Mouse (Mus musculus): ENCODE measurements around the gene Mast4.

Gene Mast4

GRCm38 (mm10) chr13:102894287-102895234, 439.7 kb downstream of the Mast4 start:
- in situ Hi-C loops (cut with MseI, MboI): no loop called here

- in situ Hi-C loops (cut with MseI, MboI): no loop called here
Observed at GRCm38 (mm10) chr13:102892783-102893182, 441.5 kb downstream of the Mast4 start.

GRCm38 (mm10) chr13:102889989-102890388, 444.3 kb downstream of the Mast4 start:
- in situ Hi-C loops (cut with MseI, MboI): no loop called here

- in situ Hi-C loops (cut with MseI, MboI): no loop called here
Observed at GRCm38 (mm10) chr13:102889537-102889936, 444.8 kb downstream of the Mast4 start.

DNA sequence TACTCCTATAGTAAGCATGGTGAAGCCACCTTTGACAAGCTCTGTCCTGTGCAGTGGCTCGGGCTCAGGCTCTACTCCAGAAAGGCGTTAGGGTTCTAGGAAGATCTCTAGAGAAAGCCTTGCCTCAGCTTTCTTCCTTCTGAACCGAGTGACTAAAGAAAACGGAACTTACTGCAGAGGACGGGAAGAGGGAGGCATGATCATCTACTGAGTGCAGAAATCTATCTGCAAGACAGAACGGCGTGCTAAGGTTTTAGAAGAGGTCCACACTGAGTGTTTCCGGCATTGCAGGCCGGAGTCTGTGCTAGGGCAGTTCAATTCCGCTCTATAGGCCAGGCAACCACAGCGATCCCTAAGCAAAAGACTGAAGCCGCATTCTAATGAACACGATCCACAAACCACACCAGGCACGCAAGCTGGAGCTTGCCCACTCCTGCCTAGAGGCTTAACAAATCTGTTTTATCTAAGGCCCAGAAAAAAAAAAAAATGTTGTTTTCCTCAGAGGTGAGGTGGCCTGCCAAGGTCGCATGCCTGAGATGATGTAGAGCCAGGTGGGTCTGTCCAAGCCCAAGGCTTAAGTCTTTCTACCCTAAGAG, 445.3 kb downstream of the Mast4 start:
- in situ Hi-C loops (cut with MseI, MboI): no loop called here

DNA sequence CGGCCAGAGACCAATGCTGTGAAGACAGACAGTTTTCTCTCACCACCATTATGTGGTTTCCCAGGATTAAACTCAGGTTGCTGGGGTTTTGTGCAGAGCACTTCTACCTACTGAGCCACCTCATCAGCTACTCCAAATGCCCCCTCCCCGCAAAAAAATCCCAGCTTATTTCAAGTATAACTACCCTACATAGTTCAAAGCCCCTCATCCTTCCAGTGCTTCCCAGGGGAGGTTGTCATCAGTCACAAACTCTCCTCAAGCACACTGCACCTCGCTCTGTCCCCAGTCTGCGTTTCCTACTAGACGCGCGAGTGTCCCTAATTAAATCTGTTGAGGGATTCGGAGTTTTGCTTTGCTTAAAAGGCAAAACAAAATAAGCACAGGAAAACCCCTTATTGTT, 446.1 kb downstream of the Mast4 start:
- in situ Hi-C loops (cut with MseI, MboI): no loop called here

DNA sequence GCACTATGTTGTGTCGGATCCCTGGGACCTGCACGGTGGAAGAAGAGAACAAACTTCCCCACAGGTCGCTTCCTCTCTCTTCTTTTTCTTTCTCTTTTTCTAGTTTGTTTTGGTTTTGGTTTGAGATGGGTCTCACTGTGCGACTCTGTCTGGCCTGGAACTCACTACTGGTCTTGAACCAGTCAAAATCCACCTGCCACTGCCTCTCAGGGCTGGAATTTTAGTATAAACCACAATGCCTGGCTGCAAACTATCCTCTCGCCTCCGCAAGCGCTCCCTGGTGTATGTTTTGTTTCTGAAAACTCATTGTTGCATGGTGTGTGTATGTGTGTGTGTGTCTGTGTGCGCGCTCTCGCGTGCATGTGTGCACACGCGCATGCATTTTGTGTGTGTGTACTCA, 446.8 kb downstream of the Mast4 start:
- in situ Hi-C loops (cut with MseI, MboI): no loop called here

DNA sequence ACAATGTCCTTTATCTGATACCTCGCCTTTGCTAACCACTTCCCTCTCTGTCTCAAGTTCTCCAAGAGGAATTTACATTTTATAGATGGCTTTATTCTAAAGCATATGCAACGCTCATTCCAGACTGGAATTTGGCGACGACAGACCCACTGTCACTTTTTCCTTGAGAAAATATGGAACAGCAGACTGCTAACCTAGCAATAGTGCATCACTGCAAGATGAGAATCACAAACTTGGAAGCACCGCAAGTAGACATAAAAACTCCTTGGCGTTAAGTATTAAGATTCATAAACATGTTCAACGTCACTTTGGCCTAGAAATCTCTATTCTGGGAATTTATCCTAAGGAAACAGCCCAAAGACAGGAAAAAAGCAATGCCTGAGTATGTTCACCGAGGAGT, 447.5 kb downstream of the Mast4 start:
- in situ Hi-C loops (cut with MseI, MboI): no loop called here

- in situ Hi-C loops (cut with MseI, MboI): no loop called here
Observed at GRCm38 (mm10) chr13:102886147-102886546, 448.1 kb downstream of the Mast4 start.

- in situ Hi-C loops (cut with MseI, MboI): no loop called here
Observed at GRCm38 (mm10) chr13:102880381-102881076, 453.8 kb downstream of the Mast4 start.

GRCm38 (mm10) chr13:102878631-102879030, 455.7 kb downstream of the Mast4 start:
- in situ Hi-C loops (cut with MseI, MboI): no loop called here

DNA sequence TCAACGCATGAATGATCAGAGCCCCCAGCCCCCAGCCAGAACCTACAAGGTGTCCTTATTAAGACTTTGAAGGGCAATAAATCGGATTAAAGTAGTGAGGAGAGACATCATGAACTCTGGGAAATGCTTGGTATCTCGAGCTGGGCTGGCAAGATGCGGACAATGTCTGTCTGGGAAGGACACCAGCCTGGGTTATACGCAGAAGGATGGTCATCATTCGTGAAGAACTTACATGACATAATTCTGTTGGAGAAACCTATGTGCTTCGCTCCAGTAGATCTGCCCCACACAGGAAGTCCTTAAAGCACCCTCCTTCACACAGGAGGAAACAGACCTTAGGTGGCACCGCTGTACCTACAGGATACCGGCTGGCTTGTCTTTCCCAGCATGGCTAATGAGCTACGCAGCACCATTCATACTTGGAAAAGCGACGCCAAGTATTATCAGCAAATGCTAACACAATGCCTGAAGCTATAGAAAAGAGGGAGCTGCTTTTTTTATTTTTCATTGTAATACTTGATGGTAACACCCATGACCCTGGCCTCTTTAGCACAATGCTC, 456.5 kb downstream of the Mast4 start:
- in situ Hi-C loops (cut with MseI, MboI): no loop called here

GRCm38 (mm10) chr13:102877154-102877553, 457.1 kb downstream of the Mast4 start:
- in situ Hi-C loops (cut with MseI, MboI): no loop called here

GRCm38 (mm10) chr13:102875520-102875919, 458.8 kb downstream of the Mast4 start:
- in situ Hi-C loops (cut with MseI, MboI): no loop called here

DNA sequence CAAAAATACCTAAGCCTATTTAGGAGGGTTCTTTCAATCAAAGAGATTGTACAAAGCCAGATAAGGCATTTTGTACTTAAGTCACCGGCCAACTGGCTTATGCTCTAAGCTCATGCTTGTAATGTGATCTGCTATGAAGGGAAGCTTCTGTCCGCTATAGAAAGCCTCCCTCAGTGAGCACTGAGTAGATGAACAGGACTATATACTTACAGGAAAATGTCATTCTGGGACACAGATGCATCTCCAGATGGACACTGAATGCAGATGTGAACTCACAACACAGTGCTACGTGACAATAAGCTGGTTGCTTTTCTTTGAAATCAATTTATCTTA, 459.2 kb downstream of the Mast4 start:
- in situ Hi-C loops (cut with MseI, MboI): no loop called here

DNA sequence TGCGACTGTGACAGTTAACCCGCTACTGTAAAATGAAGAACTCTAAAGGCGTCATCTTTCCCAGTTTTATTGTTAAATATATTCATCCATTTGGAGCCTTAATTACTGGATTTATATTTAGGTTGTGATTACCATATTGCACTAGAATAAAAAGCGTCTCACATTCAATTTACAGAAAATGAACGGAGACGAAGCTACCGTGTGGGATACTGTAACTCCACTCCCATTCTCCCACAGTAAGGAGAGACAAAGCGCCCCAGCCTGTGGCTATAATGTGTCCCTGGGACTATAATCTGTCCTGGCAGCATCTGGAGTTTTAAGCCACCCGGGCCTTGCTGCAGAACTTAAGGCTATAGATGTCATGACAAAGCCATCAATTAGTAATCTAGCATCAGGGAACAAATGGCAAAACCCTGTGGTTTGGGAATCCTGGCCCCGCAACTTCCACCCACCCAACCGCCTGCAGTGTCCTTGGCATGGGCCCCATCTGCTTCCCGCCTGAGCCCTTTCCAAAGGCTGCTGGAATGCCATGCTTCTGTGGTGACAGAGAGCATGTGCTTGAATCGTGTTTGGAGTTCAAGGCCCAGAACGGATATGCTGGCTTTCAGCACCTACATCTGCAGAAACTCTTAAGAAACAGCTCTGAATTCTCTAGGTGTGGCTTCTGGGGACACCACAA, 459.7 kb downstream of the Mast4 start:
- in situ Hi-C loops (cut with MseI, MboI): no loop called here

DNA sequence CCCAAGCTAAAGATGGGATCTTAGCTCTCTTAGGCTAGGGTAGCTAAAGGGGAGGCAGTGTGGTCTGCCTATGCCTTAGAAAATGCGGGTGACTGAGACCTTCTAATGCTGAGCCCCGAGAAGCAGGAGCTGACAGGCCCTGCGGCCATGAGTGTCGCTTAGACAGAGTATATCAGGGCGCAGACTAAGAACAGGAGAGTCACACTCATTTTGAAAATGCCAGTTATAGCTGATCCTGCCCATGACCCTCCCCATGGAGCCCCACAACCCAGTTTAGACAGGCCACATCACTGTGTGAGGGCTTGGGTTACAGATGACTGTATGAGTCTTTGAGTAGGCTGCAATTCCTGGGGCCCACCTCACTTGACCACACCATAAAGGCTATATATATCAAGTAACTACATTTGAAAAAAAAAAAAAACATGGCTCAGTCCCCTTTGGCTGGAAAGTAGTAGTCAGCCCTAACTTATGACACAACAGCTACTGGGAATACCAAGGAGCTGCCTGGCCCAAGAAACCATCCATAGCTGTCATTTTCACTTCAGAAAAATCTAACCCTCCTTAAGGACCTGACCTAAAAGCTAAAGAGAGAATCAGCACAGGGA, 460.8 kb downstream of the Mast4 start:
- in situ Hi-C loops (cut with MseI, MboI): no loop called here

- in situ Hi-C loops (cut with MseI, MboI): no loop called here
Observed at GRCm38 (mm10) chr13:102871380-102872104, 462.8 kb downstream of the Mast4 start.

DNA sequence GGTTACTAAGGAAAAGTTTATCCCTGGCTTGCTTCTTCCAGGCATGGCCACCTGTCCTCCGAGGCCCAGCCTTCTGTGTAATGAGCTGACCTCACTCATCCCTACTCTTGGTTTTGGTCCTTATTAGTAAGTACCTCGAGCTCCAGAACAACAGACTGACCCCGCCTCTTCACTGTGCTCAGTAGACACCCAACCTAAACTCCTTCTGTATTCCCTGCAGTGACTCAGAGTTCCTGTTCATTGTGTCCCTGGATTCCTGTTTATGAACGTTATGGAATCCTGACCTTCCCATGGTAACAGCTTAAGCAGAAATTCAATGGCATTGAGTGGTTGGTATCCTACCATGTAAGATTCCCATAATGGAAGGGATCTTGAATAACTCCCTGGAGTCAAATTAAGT, 464.8 kb downstream of the Mast4 start:
- in situ Hi-C loops (cut with MseI, MboI): no loop called here

- in situ Hi-C loops (cut with MseI, MboI): no loop called here
Observed at GRCm38 (mm10) chr13:102866816-102867215, 467.5 kb downstream of the Mast4 start.
